Mouse (Mus musculus) limb, embryonic 13.5 days (tissue): ENCODE data around the gene Wdr20. TPM values are rescaled to one million over a fixed set of nuclear protein-coding genes. Genes with fewer than 3 reads are reported as not detected.
"Not testable (repeated sequence)": the region's sequence is repeated elsewhere in the genome, so short reads cannot be mapped to it uniquely, and the experiment has no call there.

Source experiments
- ATAC-seq: fragments of 200-750 bp; cut with Nextera tagmentation; 2 replicates; pipeline ENCODE4 v1.8.0; 2017; ENCODE audit warnings: low read depth, moderate number of reproducible peaks, moderate TSS enrichment; ENCODE audit not compliant: low FRiP score
- H3K27ac ChIP-seq: fragments of 300-500 bp; sonication (generic); 2 replicates; pipeline ENCODE4 v1.5.1; 2015; ENCODE audit warnings: inconsistent platforms, mild to moderate bottlenecking, moderate library complexity
- H3K27me3 ChIP-seq: fragments of 300-500 bp; sonication (generic); 2 replicates; pipeline ENCODE4 v1.6.1; 2015; ENCODE audit warnings: mild to moderate bottlenecking, inconsistent platforms
- H3K36me3 ChIP-seq: fragments of 300-500 bp; sonication (generic); 2 replicates; pipeline ENCODE4 v1.6.1; 2015; ENCODE audit warnings: inconsistent platforms, mild to moderate bottlenecking, moderate library complexity
- H3K4me1 ChIP-seq: fragments of 300-500 bp; sonication (generic); 2 replicates; pipeline ENCODE4 v1.6.1; 2015; ENCODE audit warnings: inconsistent platforms
- H3K4me2 ChIP-seq: fragments of 300-500 bp; sonication (generic); replicated peaks from 2 replicates; pipeline ENCODE4 v1.6.1; 2015; ENCODE audit warnings: inconsistent platforms, mild to moderate bottlenecking, moderate library complexity
- H3K4me3 ChIP-seq: fragments of 300-500 bp; sonication (generic); 2 replicates; pipeline ENCODE4 v1.5.1; 2015; ENCODE audit warnings: moderate library complexity, mild to moderate bottlenecking, inconsistent platforms
- H3K9ac ChIP-seq: fragments of 300-500 bp; sonication (generic); 2 replicates; pipeline ENCODE4 v1.6.1; 2015; ENCODE audit warnings: mild to moderate bottlenecking, inconsistent platforms
- H3K9me3 ChIP-seq: fragments of 300-500 bp; sonication (generic); 2 replicates; pipeline ENCODE4 v1.6.1; 2016; ENCODE audit warnings: inconsistent platforms
- WGBS: fragments of 180-500 bp; shearing (Covaris S2); methylation state at CpG from one replicate; pipeline ENCODE4 v1.1.7; 2015; 5-methylcytosine and 5-hydroxymethylcytosine counted together
- polyA plus RNA-seq: library from polyadenylated mRNA; unstranded; fragments of >200 nt; fragmentation: Nextera tagmentation; extraction: Ambion mirVana; gene quantifications from 2 replicates; pipeline ENCODE4 v1.2.1, GENCODE M21; 2015

The Wdr20 gene
- polyA plus RNA-seq: 25.9 and 26.7 TPM in 2 replicates

DNA sequence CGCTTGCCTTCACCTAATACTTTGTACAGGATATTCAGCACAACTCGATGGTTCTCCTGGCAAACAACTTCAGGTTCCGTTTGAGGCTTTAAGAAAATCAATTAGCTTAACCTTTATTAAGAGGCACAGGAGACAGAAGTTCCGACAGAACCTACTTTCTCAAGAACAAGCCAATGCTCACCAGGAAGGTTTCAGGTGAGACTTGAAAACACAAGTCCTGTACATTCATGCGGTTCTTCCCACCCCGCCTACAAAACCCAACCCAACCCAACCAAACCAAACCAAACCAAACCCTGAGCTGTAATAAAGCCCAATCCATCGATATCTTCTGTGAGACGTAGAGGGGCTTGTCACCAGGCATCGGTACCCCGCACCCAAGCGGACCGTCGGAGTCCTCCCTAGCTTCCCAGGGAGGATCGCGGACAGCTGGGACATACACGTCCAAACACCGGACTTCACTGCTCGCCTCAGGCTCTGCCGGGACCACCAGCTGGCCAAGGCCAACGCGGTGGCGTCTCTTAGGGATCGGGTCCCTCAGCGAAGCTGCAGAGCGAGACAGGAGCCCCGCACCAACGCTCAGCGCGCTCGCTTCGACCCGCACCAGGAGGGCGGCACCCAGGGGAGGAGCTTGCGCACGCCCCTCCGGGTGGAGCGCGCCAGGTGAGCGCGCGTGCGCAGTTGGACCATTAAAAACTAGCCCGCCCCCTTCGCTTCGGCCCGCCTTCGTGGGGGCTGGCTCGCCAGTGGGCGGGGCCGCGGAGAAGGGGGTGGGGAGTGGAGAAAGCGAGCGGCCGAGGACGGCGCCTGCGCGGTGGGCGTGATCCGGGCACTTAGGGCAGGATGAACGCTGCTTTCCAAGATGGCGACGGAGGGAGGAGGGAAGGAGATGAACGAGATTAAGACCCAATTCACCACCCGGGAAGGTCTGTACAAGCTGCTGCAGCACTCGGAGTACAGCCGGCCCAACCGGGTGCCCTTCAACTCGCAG lies at the start of gene Wdr20:
TSS of gene Wdr20 (plus strand) at position 775 of the 988 bp plus-strand sequence.
- peak; percentile 96 for ATAC-seq
- H3K4me1 ChIP-seq: peaks cover 21% of the 10 kb centered on the region
- H3K9me3 ChIP-seq: no peaks in the 10 kb centered on the region
- H3K36me3 ChIP-seq: 0 out of 2 replicates have a peak, but pooled peaks cover 4% of the 10 kb centered on the region
- H3K27ac ChIP-seq: peak within 1 kb of the TSS; percentile 88
- peak within 1 kb of the TSS; percentile 96 for H3K9ac ChIP-seq
- no peaks in the 10 kb centered on the region for H3K27me3 ChIP-seq
- peak within 1 kb of the TSS; percentile 90 for H3K4me2 ChIP-seq
- H3K4me3 ChIP-seq: peak within 1 kb of the TSS; percentile 98
- WGBS: under 1% methylated on average over 69 of the region's 69 CpGs

DNA sequence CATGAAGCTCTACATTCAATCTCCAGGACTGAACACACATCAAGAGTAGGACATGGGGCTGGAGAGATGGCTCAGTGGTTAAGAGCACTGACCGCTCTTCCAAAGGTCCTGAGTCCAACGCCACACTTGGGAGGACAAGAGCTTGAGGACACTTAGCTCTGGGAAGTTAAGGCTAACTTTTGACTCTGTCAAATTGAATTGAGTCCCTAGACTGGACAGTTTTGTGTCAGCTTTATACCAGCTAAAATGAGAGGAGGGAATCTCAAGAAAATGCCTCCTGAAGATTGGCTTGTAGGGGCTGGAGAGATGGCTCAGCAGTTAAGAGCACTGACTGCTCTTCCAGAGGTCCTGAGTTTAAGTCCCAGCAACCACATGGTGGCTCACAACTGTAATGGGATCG lies 48.8 kb upstream of the Wdr20 start:
- H3K9me3 ChIP-seq, ATAC-seq, H3K27me3 ChIP-seq, H3K9ac ChIP-seq, H3K4me2 ChIP-seq, H3K4me3 ChIP-seq, H3K27ac ChIP-seq, H3K4me1 ChIP-seq: not testable (repeated sequence)
- 94% methylated on average over 3 of the region's 3 CpGs for WGBS
- peaks cover 69% of the 10 kb centered on the region for H3K36me3 ChIP-seq

DNA sequence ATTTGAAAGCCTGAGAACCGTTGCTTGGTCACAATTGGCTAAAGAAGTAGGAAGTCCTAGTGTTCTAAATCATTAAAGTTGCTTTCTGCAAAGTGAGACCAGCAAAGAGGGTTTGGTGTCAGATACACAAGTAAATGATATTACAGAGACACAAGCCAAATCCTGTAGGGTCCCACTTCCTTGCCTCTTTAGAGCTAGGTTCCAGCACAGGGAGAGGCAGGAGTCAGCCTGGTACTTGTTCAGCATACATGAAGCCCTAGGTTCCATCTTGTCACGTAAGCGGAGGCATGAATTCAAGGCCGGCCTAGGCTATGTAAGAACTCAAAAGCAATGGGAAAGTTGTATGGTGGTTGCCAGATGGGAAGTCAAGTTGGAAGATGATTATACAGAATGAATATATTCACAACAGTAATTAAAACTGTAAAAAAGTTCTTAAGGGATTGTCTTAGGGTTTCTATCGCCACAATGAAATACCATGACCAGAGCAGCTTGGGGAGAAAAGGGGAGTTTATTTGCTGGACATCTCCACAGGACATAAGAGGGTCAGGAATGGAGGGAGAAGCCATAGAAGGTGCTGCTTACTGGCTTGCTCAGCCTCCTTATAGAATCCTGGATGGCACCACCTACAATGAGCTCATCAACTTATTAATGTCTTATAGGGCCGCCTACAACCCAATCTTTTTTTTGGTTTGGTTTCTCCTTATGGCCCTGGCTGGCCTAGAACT lies 47.7 kb upstream of the Wdr20 start:
- peaks cover 11% of the 10 kb centered on the region for H3K4me1 ChIP-seq
- no peaks in the 10 kb centered on the region for H3K9me3 ChIP-seq
- H3K9ac ChIP-seq: no peak overlapping the region
- H3K27me3 ChIP-seq: no peaks in the 10 kb centered on the region
- no peak overlapping the region for H3K27ac ChIP-seq
- 87% methylated on average over 6 of the region's 6 CpGs for WGBS
- peaks cover 77% of the 10 kb centered on the region for H3K36me3 ChIP-seq
- H3K4me2 ChIP-seq: no peak overlapping the region
- no peak overlapping the region for H3K4me3 ChIP-seq
- no peak for ATAC-seq

DNA sequence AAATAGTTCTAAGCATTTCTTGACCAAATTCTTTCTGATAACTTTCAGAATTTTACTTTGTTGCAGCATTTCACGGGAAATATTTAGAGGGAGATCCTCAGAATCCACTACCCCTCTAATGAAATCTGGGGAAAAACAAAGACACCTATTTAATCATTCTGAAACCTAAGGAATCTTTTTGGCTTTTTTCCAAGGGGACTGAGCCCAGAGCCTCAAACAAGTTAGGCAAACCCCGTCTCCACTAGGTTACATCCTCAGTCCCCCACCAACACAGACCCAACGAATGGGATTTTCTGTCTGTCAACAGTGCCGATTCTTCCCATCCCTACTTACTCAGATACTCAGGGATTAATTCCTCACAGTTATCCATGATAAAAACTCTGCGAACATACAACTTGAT lies 44.4 kb upstream of the Wdr20 start:
- not testable (repeated sequence) for H3K27me3 ChIP-seq, ATAC-seq, H3K9ac ChIP-seq, H3K9me3 ChIP-seq, H3K4me3 ChIP-seq, H3K27ac ChIP-seq, H3K4me2 ChIP-seq
- WGBS: 76% methylated on average over 5 of the region's 5 CpGs
- peaks cover 12% of the 10 kb centered on the region for H3K4me1 ChIP-seq
- H3K36me3 ChIP-seq: peaks cover 52% of the 10 kb centered on the region

DNA sequence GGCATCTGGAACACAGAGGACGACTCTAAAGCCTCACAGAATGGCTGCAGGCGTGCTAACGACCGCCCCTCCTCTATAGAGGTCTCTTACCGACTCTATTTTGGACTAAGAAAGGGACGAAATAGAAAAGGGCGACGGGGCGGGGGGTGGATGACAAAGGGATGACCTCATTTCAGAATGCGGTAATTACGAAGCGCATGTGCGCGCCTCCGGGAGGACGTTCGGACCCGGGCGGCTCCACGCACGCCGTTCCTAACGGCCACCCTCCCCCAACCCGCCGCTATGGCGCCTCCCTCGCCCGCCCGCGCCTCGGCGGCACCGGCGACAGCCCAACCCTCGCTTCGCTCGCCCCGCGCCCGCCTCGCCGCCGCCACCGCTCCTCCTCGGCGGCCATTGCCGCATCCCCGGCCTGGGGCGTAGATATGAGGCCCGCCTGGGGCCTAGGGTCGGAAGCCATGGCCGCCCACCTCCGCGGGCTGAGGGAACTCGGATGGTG lies 42.0 kb upstream of the Wdr20 start:
- Histone ChIP-seq H3K9me3 (no peaks in the 10 kb centered on the region), H3K4me3 (peak overlapping the region; percentile 81), H3K36me3 (peaks cover 29% of the 10 kb centered on the region), H3K27ac (peak overlapping the region; percentile 92), H3K27me3 (no peaks in the 10 kb centered on the region), H3K4me2 (peak overlapping the region; percentile 66), H3K9ac (peak overlapping the region; percentile 97), H3K4me1 (peaks cover 18% of the 10 kb centered on the region)
- WGBS: under 1% methylated on average over 54 of the region's 55 CpGs
- peak; percentile 71 for ATAC-seq

DNA sequence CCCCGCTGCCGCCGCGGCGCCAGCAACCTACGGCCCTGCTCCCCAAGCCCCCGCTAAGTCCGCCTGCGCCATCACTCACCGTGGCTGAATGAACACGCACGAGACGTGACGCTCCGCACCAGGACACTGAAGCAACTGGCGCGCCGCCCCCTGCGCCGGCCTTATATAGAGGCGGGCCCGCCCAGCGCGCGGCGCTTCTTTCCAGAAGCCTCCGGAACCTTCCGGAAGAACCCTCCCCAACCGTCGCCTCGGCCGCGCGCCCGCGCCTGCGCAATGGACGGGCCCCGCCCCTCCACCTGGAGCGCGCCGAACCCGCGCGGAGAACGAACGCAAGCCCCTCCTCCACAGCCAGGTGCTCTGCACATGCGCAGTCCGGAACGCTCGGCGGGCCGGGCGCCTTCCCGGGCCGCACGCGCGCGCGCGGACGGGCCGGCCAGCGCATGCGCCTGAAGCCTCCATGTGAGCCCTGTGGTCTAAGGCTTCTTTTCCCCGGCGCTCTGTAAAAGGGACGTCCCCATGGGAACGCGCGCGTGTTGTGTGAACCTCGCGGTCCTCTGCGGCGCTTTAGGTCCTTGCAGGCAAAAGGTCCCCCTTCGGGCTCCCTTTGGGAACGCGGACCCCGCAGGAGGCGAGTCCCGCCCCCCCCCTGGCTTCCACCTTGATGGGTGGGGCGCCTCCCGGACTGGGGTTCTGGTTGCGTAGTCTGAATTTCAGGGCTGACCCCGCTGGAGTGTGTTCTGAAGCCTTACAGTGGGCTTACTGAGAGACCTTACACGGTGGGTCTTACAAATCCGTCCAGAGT lies 41.4 kb upstream of the Wdr20 start:
- H3K36me3 ChIP-seq: peaks cover 27% of the 10 kb centered on the region
- H3K4me1 ChIP-seq: peaks cover 18% of the 10 kb centered on the region
- no peaks in the 10 kb centered on the region for H3K9me3 ChIP-seq
- no peaks in the 10 kb centered on the region for H3K27me3 ChIP-seq
- ATAC-seq: peak; percentile 95
- peak overlapping the region; percentile 92 for H3K27ac ChIP-seq
- H3K4me2 ChIP-seq: peak overlapping the region; percentile 71
- under 1% methylated on average over 82 of the region's 89 CpGs for WGBS
- H3K9ac ChIP-seq: peak overlapping the region; percentile 97
- peak overlapping the region; percentile 81 for H3K4me3 ChIP-seq

DNA sequence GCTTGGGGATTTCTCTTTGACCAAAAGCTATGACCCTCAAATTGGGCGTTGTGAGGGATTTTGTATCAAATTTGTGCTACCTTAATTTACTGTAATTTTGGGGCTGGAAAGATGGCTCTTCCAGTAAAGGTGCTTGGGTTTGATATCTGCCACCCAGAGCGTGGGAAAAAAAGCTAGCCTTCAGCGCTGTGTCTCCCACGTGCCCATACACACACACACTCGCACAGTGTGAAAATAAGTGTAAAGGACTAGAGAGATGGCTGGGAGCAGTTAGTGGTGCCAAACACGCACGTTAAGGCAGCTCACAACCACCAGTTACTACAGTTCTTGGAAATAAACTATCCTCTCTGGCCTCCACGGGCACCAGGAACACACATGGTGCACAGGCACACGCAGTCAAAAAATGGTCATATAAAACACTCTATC lies 40.8 kb upstream of the Wdr20 start:
- Histone ChIP-seq H3K9ac (peak overlapping the region; percentile 76), H3K27ac (peak overlapping the region; percentile 69; the same call in 1 of the 2 replicates), H3K36me3 (peaks cover 22% of the 10 kb centered on the region), H3K4me2 (peak overlapping the region; percentile 71), H3K27me3 (no peaks in the 10 kb centered on the region), H3K9me3 (no peaks in the 10 kb centered on the region), H3K4me1 (peaks cover 18% of the 10 kb centered on the region), H3K4me3 (peak overlapping the region; percentile 81)
- 49% methylated on average over 9 of the region's 9 CpGs for WGBS
- ATAC-seq: no peak

DNA sequence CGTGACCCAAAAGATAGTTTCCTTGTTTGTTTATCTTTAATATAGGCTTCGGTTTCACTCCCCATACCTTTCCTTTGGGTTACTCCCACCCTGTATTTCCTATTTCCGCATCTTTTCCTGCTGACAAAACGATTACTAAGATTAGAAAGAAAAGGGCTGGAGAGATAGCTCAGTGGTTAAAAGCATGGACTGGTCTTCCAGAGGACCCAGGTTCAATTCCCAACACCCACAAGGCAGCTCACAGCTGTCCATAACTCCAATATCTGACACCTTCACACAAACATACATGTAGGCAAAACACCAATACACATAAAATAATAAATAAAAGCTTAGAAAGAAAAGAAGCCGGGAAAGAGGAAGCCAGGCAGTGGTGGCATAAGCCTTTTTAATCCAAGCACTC lies 40.3 kb upstream of the Wdr20 start:
- Histone ChIP-seq H3K36me3 (peaks cover 19% of the 10 kb centered on the region), H3K9ac (no peak overlapping the region), H3K27ac (no peak overlapping the region), H3K4me2 (no peak overlapping the region), H3K9me3 (no peaks in the 10 kb centered on the region), H3K4me1 (peaks cover 18% of the 10 kb centered on the region), H3K27me3 (no peaks in the 10 kb centered on the region), H3K4me3 (no peak overlapping the region)
- ATAC-seq: no peak
- WGBS: 83% methylated on average over 5 of the region's 5 CpGs

DNA sequence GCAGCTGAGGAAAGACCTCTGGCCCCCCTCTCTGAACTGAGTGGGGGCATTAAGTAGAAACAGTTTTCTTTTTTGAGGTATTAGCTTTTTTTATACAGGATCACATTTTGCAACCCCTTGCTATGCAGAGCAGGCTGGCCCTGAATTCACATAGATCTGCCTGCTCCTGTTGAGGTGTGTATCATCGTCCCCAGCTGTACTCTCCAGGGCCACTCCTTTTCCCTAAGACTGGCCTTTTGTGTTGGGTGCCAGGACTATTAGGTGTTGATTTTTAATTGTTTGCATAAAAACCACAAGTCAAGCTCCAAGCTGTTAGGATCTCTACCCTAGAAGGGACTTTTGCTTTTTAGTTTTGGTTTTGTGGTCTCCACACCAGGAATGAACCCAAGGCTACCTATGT lies 39.7 kb upstream of the Wdr20 start:
- Histone ChIP-seq H3K9ac (no peak overlapping the region; the same call in 1 of the 2 replicates), H3K27me3 (no peaks in the 10 kb centered on the region), H3K4me1 (peaks cover 23% of the 10 kb centered on the region), H3K9me3 (no peaks in the 10 kb centered on the region), H3K27ac (no peak overlapping the region), H3K4me2 (no peak overlapping the region), H3K4me3 (no peak overlapping the region), H3K36me3 (peaks cover 15% of the 10 kb centered on the region)
- WGBS: 88% methylated on average over 1 of the region's 1 CpGs
- no peak for ATAC-seq

DNA sequence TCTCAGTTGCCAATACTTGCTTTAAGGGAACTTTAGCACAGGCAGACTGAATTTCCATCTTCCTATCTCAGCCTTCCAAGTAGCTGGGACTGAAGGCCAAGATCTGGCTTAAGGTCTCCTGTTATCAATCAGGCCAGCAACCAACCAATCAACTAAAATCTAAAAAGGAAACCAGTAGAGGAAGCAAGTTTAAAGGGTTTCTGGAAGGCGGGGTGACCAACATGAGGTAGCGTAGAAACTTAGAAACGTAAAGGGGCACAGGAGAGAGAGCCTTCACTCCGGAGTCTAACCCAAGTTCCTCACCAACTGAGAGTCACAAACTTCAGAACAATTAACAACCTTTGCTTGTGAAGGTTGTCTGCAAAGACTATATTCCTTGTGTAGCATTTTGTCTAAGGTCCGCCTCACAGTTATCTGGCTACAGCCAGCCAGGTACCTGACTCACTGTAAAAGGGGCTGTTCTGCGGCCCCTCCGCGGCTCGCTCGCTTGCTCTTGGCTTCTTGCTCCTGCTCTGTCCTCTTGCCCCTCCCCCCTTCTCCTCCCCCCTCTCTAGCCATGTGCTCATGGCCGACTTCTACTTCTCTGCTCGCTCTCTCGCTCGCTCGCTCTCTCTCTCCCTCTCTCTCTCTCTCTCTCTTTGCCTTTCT lies 39.1 kb upstream of the Wdr20 start:
- Histone ChIP-seq H3K4me1 (peaks cover 26% of the 10 kb centered on the region), H3K4me3 (no peak overlapping the region), H3K27me3 (no peaks in the 10 kb centered on the region), H3K9ac (peak overlapping the region; percentile 51; the same call in 1 of the 2 replicates), H3K27ac (no peak overlapping the region), H3K36me3 (peaks cover 11% of the 10 kb centered on the region), H3K9me3 (no peaks in the 10 kb centered on the region), H3K4me2 (peak overlapping the region; percentile 30; the same call in 1 of the 2 replicates)
- ATAC-seq: no peak
- 40% methylated on average over 15 of the region's 15 CpGs for WGBS

DNA sequence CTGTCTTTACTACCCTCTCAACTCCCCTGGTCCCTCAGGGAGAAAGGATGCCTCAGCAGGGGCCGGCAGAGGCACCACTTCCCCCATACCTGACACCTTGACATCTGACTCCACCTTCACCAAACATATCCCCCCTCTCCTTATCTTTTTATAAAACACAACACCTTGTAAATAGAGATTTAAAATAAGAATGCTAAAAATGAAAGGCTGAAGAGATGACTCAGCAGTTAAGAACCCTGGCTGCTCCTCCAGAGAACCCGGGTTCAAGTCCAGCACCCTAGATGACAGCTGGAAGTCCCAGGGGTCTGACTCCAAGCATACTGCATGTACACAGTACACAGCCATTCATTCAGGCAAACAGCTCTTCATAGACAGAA lies 38.6 kb upstream of the Wdr20 start:
- no peak overlapping the region for H3K27ac ChIP-seq
- H3K4me1 ChIP-seq: peaks cover 26% of the 10 kb centered on the region
- peaks cover 7% of the 10 kb centered on the region for H3K36me3 ChIP-seq
- H3K4me2 ChIP-seq: peak overlapping the region; percentile 30; the same call in 1 of the 2 replicates
- no peaks in the 10 kb centered on the region for H3K9me3 ChIP-seq
- H3K27me3 ChIP-seq: no peaks in the 10 kb centered on the region
- no peak for ATAC-seq
- H3K4me3 ChIP-seq: no peak overlapping the region
- WGBS: 54% methylated on average over 2 of the region's 2 CpGs
- H3K9ac ChIP-seq: peak overlapping the region; percentile 51; the same call in 1 of the 2 replicates
